Mouse (Mus musculus): ENCODE results near the gene Prdm16. TPM values are rescaled to one million over a fixed set of nuclear protein-coding genes. Genes with fewer than 3 reads are reported as not detected.

Gene Prdm16
- total RNA-seq, 2 experiments from 2014 or later, result 0.85 to 7.7 TPM

GRCm38 (mm10) chr4:154402948-154403347 is 233.7 kb downstream of the Prdm16 start:
- no peak for ATAC-seq (replicated peaks; ENCODE audit: low FRiP score, low TSS enrichment, poor library complexity, severe bottlenecking)

- no peak for ATAC-seq (replicated peaks; ENCODE audit: low FRiP score, low TSS enrichment, poor library complexity, severe bottlenecking)
Measured at GRCm38 (mm10) chr4:154401982-154402932, 234.4 kb downstream of the Prdm16 start.

GRCm38 (mm10) chr4:154401379-154401778 is 235.3 kb downstream of the Prdm16 start:
- no peak for ATAC-seq (replicated peaks; ENCODE audit: low FRiP score, low TSS enrichment, poor library complexity, severe bottlenecking)

GRCm38 (mm10) chr4:154400256-154401171 is 236.2 kb downstream of the Prdm16 start:
- ATAC-seq (replicated peaks; ENCODE audit: low FRiP score, low TSS enrichment, poor library complexity, severe bottlenecking), result no peak

- ATAC-seq (replicated peaks; ENCODE audit: low FRiP score, low TSS enrichment, poor library complexity, severe bottlenecking), result no peak
Measured at GRCm38 (mm10) chr4:154399634-154400033, 237.0 kb downstream of the Prdm16 start.

- ATAC-seq (replicated peaks; ENCODE audit: low FRiP score, low TSS enrichment, poor library complexity, severe bottlenecking), result no peak
Measured at GRCm38 (mm10) chr4:154396652-154397301, 239.9 kb downstream of the Prdm16 start.

- ATAC-seq (replicated peaks; ENCODE audit: low FRiP score, low TSS enrichment, poor library complexity, severe bottlenecking), result no peak
Measured at GRCm38 (mm10) chr4:154394123-154394722, 242.4 kb downstream of the Prdm16 start.

GRCm38 (mm10) chr4:154393196-154394122 is 243.2 kb downstream of the Prdm16 start:
- ATAC-seq (replicated peaks; ENCODE audit: low FRiP score, low TSS enrichment, poor library complexity, severe bottlenecking), result no peak

- ATAC-seq (replicated peaks; ENCODE audit: low FRiP score, low TSS enrichment, poor library complexity, severe bottlenecking), result 0 out of 2 replicates have a peak, but pooled peaks have one; percentile 40
Measured at GRCm38 (mm10) chr4:154392641-154393040, 244.0 kb downstream of the Prdm16 start.

GRCm38 (mm10) chr4:154390333-154391080 is 246.2 kb downstream of the Prdm16 start:
- ATAC-seq (replicated peaks; ENCODE audit: low FRiP score, low TSS enrichment, poor library complexity, severe bottlenecking), result no peak

- ATAC-seq (replicated peaks; ENCODE audit: low FRiP score, low TSS enrichment, poor library complexity, severe bottlenecking), result no peak
Measured at GRCm38 (mm10) chr4:154389641-154390040, 247.0 kb downstream of the Prdm16 start.

GRCm38 (mm10) chr4:154386810-154387209 is 249.9 kb downstream of the Prdm16 start:
- no peak for ATAC-seq (replicated peaks; ENCODE audit: low FRiP score, low TSS enrichment, poor library complexity, severe bottlenecking)

- no peak for ATAC-seq (replicated peaks; ENCODE audit: low FRiP score, low TSS enrichment, poor library complexity, severe bottlenecking)
Measured at GRCm38 (mm10) chr4:154385918-154386317, 250.8 kb downstream of the Prdm16 start.

- ATAC-seq (replicated peaks; ENCODE audit: low FRiP score, low TSS enrichment, poor library complexity, severe bottlenecking), result no peak
Measured at GRCm38 (mm10) chr4:154385208-154385607, 251.5 kb downstream of the Prdm16 start.

GRCm38 (mm10) chr4:154378876-154379275 is 257.8 kb downstream of the Prdm16 start:
- no peak for ATAC-seq (replicated peaks; ENCODE audit: low FRiP score, low TSS enrichment, poor library complexity, severe bottlenecking)

GRCm38 (mm10) chr4:154375939-154376625 is 260.6 kb downstream of the Prdm16 start:
- no peak for ATAC-seq (replicated peaks; ENCODE audit: low FRiP score, low TSS enrichment, poor library complexity, severe bottlenecking)
